Mouse (Mus musculus) left cerebral cortex, postnatal 4 days (tissue): Measurements from ENCODE around the gene Ak7. TPM values are rescaled to one million over a fixed set of nuclear protein-coding genes. Genes with fewer than 3 reads are reported as not detected.

Experiments
- DNase-seq: peaks from one replicate; pipeline ENCODE4 v3.0.0-alpha.2; 2022
- intact Hi-C: fragments of 180-260 bp; cut with DNase I; formaldehyde crosslinking; loops from one replicate; pipeline ENCODE4 v1.15.1; 2025
- total RNA-seq, 2 experiments: library from RNA; stranded (reverse); gene quantifications; 2 replicates each; pipeline ENCODE4 v1.2.3; 2021

The Ak7 gene
- total RNA-seq, 2 experiments from 2014 or later = 1.4 TPM

DNA sequence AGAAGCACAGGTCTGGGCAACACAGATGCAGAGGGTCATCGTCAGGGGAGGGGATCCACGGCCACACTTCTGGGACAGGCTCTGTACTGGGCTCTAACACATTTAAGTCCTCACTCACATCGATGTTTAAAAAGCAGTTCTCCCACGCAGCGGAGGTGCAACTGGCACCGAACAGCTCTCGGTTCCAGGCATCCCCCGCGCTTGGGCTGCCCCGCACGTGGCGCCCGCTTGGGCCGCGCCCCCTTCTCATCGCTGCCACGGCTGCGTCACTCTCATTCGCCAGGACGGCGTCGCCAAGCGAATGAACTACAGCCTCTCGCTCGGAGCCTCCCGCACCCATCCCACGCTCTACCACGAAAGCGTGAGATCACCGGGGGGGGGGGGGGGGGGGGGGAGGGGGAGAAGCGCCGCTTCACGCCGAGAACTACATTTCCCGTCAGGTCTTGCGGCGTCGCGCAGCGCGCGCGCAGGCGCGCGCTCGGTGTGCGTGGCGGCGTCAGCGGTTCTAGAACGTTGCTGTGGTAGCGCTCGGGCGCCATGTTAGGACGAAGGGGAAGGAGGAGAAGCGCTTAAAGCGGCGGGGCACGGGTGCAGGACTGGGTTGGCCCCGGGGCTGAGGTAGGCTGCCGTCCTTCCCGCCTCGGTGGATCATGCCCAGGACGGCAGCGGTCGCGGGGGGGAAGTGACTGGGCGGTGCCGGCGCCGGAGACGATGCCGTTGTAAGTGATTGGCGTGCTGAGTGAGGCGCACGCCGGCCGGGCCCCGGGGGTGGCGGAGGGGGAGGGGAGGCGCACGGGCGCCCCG is 78.6 kb downstream of the Ak7 start, which contains the start of gene Papola:
TSS of gene Papola (plus strand) at position 499 of the 804 bp plus-strand sequence.
- intact Hi-C loops = no loop called here

DNA sequence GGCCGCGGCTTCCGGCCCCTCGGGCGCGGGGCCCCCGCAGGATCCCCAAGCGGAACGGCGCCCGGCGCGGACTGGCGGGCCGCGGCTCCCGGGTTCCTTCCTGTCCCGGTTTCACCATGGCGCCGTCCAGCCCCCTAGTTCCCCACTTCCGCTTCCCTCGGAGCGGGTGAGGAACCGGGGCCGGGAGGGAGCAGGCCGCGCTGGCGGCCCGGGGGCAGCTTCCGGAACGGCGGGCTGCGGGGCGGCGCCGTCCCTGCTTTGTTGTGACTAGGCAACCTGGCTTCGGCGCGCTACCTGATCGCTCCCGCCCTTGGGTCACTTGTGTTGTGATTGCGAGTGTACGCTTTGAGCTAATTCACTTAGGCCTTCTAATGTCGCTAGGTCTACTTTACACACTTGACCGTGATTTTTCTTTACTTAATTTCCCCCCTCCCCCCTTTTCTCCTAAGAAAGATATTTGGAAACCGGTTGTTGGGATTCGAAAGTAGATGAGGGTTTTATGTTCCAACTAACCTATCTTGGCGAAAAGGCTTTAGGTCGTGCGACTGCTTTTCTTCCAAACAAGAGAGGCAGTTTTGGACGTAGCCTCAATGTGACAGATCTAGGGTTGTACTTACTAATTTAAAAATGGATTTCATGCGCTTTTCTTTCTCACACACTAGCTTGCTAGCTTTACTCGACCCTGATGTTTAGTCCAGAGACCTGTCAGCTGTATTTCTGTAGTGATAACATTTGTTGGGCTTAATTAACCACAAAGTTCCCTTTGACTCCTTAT is 79.4 kb downstream of the Ak7 start:
- DNase-seq = no peak
- intact Hi-C loops = no loop called here

More for the DNA sequence above, 78.6 kb downstream of the Ak7 start, which contains the start of gene Papola:
- peak; percentile 91 for DNase-seq

DNA sequence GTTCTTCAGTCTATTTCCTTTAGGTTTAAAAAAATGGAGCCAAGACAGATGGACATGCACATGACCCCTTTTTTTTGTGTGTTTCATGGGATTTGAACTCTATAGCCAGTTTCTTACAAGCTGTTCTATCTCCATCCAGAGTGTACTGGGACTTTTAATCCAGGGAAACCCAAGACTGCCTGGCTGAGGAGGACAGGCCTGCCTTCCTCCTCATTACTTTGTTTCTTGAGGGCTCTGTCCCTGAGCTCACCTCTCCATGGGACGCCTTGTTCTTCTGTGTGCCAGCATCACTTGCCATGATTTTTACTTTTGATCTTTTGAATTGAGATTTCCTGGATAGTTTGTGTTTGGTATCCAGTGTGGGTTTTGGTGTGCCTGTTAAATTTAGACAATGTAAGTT is 80.3 kb downstream of the Ak7 start:
- no peak for DNase-seq
- intact Hi-C loops = no loop called here

GRCm38 (mm10) chr12:105787626-105788025 is 81.8 kb downstream of the Ak7 start:
- DNase-seq = no peak
- intact Hi-C loops = no loop called here

DNA sequence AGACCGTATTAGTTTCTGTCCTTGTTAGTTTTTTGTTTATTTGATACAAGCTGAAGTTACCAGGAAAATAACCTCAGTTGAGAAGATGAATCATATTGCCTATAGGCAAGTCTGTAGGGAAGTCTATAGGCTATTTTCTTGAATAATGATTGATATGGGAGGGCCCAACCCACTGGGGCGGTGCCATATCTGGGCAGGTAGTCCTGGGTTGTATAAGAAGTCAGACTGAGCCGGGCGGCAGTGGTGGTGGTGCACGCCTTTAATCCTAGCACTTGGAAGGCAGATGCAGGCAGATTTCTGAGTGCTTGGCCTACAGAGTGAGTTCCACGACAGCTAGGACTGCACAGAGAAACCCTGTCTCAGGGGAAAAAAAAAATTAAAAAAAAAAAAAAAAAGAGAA is 84.1 kb downstream of the Ak7 start:
- no peak for DNase-seq
- intact Hi-C loops = no loop called here

GRCm38 (mm10) chr12:105794896-105795295 is 89.1 kb downstream of the Ak7 start:
- intact Hi-C loops = no loop called here
- DNase-seq = no peak

- intact Hi-C loops = no loop called here
- no peak for DNase-seq
Observed at GRCm38 (mm10) chr12:105798001-105798400, 92.2 kb downstream of the Ak7 start.

- intact Hi-C loops = no loop called here
- DNase-seq = no peak
Observed at GRCm38 (mm10) chr12:105805790-105806189, 100.0 kb downstream of the Ak7 start.

GRCm38 (mm10) chr12:105806205-105806604 is 100.4 kb downstream of the Ak7 start:
- no peak for DNase-seq
- intact Hi-C loops = no loop called here

- intact Hi-C loops = no loop called here
- DNase-seq = no peak
Observed at GRCm38 (mm10) chr12:105807416-105807815, 101.6 kb downstream of the Ak7 start.

GRCm38 (mm10) chr12:105808945-105809344 is 103.2 kb downstream of the Ak7 start:
- intact Hi-C loops = no loop called here
- DNase-seq = no peak

DNA sequence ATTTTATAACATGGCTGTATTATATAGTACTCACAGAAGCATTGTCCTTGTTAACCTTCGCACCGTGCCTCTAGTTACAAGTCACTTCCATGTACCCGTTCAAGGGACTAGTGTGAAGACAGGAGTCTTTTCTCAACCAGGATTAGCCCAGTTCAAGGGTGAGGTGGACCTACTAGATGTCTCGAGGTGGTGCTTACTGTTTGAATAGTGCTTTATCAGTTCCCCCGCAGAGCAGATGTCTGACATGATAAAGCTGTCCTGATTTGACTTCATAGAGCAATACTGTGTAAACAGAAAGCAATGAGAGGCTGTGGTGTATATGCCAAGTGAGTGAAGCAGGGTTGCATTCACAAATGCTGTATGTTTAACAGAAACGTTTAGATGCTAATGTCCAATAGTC is 104.8 kb downstream of the Ak7 start:
- DNase-seq = no peak
- intact Hi-C loops = no loop called here

DNA sequence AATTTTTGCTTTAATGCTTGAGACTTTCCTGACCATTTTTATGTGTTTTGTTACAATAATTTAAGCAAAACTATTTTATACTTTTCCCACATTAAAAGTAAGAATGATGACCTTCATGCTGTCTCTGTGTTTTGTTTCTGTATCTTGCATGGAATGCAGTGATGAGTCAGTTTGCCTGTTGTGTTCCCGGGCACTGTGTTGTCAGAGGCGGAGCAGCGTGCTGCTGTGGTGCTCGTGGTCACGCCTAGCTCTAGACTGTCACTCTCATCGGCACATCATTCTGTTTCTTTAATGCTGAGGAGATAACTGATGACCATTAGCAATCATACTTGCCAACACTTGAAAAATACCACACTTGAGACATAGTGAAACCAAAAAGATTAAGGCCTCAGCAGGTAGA is 108.2 kb downstream of the Ak7 start:
- intact Hi-C loops = no loop called here
- no peak for DNase-seq

DNA sequence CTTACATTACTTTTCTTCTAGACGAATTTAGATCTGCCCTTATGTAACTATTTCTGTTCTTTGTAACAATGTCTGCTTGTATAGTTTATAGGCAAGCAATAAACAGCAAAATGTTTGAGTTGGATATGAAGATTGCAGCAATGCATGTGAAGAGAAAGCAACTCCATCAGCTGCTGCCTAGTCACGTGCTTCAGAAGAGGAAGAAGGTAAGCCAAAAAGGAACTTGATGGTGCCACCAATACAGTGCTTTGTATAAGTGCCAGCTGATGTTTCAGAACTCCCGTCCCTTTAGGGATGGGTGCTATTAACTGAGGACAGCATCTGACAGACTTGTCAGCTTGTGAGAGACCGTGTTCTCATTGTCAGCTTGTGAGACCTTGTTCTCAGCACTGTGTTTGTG is 117.7 kb downstream of the Ak7 start:
- DNase-seq = no peak
- intact Hi-C loops = no loop called here

DNA sequence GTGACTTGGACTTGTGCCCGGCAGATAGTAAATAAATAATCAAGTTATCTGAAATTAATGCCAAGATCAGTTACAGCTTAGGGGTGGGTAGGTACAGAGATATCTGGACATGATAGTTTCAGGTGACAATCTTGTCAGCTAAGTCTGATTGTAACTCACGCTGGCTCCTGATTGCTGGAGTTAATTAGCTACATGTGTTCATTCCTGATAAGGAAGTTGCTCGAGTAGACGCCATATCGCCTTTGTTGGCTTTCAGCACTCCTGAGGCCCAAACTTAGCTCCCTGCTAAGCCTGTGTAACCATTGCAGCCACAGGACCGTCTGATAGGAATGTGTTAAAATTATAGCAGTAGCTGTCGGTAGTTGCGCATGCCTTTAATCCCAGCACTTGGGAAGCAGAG is 119.0 kb downstream of the Ak7 start:
- intact Hi-C loops = no loop called here

DNA sequence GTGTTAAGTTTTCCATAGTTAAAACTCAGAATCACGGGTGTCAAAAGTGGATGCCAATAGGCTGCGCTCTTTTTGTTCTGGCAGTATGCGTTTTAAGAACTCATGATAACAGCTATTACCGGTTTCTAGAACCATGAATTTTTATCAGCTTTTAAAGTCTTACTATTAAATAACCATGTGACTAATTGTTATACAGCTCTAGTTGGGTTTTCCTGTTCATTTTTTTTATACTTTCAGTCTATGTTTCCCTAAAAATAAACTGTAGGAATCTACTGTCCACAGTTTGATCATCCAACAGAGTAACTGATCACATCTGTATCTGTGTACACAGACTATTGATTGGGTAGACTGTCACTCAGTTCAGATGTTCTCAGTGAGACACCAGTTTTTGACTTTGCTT is 119.5 kb downstream of the Ak7 start:
- intact Hi-C loops = no loop called here
- DNase-seq = no peak

More for the DNA sequence above, 119.0 kb downstream of the Ak7 start:
- DNase-seq = no peak

Other genes with a start within 250 kb of the Ak7 start
- under 1 TPM; 0.42 to 0.58 TPM for gene Bdkrb2, start 142.8 kb upstream of the Ak7 start, total RNA-seq
- gene Bdkrb1, start 102.9 kb upstream of the Ak7 start, total RNA-seq = not detected
- 10 to 100 TPM; 14.2 to 14.4 TPM for gene Gskip, start 21.1 kb upstream of the Ak7 start, total RNA-seq
- gene Atg2b, start 20.8 kb upstream of the Ak7 start, total RNA-seq = 10 to 100 TPM; 38.5 to 39.3 TPM
- gene Papola, start 78.7 kb downstream of the Ak7 start, total RNA-seq = 100 to 1,000 TPM; 150 to 173 TPM